Mouse (Mus musculus) ES-E14 (cell line): ENCODE results near the gene Car10.

Experiments used
- CHD2 ChIP-seq: IDR thresholded peaks from 2 replicates; pipeline ENCODE4 v1.6.1; 2014; ENCODE audit warnings: mild to moderate bottlenecking, low read depth, low read length, inconsistent platforms
- HCFC1 ChIP-seq: IDR thresholded peaks from 2 replicates; pipeline ENCODE4 v1.6.1; 2012; ENCODE audit warnings: low read length, inconsistent platforms, borderline replicate concordance; ENCODE audit not compliant: insufficient read depth
- ZC3H11A ChIP-seq: IDR thresholded peaks from 2 replicates; pipeline ENCODE4 v1.6.1; 2012; ENCODE audit warnings: low read depth, mild to moderate bottlenecking, inconsistent platforms, low read length, borderline replicate concordance
- ZNF384 ChIP-seq: IDR thresholded peaks from 2 replicates; pipeline ENCODE4 v1.6.1; 2012; ENCODE audit warnings: low read depth, low read length, inconsistent platforms

- TF ChIP-seq ZNF384 (no peak), HCFC1 (no peak), CHD2 (no peak), ZC3H11A (no peak)
Observed at GRCm38 (mm10) chr11:93154910-93155309, 57.1 kb downstream of the Car10 start.
